Mouse (Mus musculus): Measurements from ENCODE around the gene Tmem131l.

- TF ChIP-seq POLR2A (IDR thresholded peaks at IDR 0.05; ENCODE audit: low read depth, low read length) (no peak), CTCF (conservative IDR thresholded peaks at IDR 0.05; ENCODE audit: insufficient read depth, insufficient read length, low read depth, low read length) (no peak)
These were observed 61.2 kb downstream of the Tmem131l start for GRCm38 (mm10) chr3:83978497-83979410.
